Mouse (Mus musculus) thymus, adult 2 months (tissue): ENCODE measurements around the gene Myo1b.

Experiments used
- CTCF ChIP-seq: fragments of 200-500 bp; IDR thresholded peaks from 2 replicates; pipeline ENCODE4 v1.5.1; 2012; ENCODE audit warnings: mild to moderate bottlenecking, control low read depth, low read length, moderate library complexity, borderline replicate concordance; ENCODE audit not compliant: control insufficient read depth, poor library complexity, insufficient read depth; ENCODE audit errors: extremely low read depth
- POLR2A ChIP-seq: fragments of 200-500 bp; IDR thresholded peaks from 2 replicates; pipeline ENCODE4 v1.6.1; 2012; ENCODE audit warnings: mild to moderate bottlenecking, low read length, control low read depth, moderate library complexity; ENCODE audit not compliant: control insufficient read depth, poor library complexity, insufficient read depth; ENCODE audit errors: extremely low read depth

DNA sequence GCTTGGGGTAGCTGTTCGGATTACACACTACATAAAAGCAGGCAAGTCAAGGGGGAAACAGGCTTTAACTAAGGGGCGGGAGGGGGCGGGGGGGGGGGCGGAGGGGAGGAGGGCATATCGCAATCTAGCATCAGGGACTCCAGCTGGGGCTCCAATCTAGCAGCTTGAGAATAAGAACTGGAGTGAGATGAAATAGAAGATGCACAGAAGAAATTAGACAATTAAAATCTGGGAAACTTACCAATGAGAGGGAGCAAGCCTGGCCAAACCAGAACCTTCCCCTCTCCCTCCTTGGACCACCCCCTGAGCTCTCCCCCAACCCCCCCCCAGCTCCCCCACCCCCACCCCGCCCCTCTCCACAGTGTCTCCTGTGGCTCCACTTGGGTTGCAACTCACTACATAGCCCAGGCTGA lies 18.7 kb downstream of the Myo1b start:
- TF ChIP-seq POLR2A (no peak), CTCF (no peak)
